Mouse (Mus musculus): ENCODE measurements at regions not wholly inside any gene's neighbourhood (a gene's known extent, or its start where the extent isn't known, plus 50 kb on each side); places are given as distances from the start of the nearest gene placed in this dataset.
"Not testable (repeated sequence)": the region's sequence is repeated elsewhere in the genome, so short reads cannot be mapped to it uniquely, and the experiment has no call there.

- DNase-seq (ENCODE audit: low spot score in 2 of 2): peak in 1 of 2 experiments; percentile 25
Measured at GRCm38 (mm10) chr1:88752332-88752731, 50.3 kb upstream of the Arl4c start.

GRCm38 (mm10) chr1:88756658-88757057 lies 54.6 kb upstream of the Arl4c start:
- DNase-seq (ENCODE audit: low spot score in 2 of 2): peak in 1 of 2 experiments; percentile 35

- DNase-seq (ENCODE audit: low spot score in 2 of 2): no peak
Measured at GRCm38 (mm10) chr1:88757162-88757561, 55.1 kb upstream of the Arl4c start.

GRCm38 (mm10) chr1:88757746-88758145 lies 55.7 kb upstream of the Arl4c start:
- DNase-seq (ENCODE audit: low spot score in 2 of 2): no peak

- no peak for DNase-seq (ENCODE audit: low spot score in 2 of 2)
Measured at GRCm38 (mm10) chr1:88760643-88761042, 58.6 kb upstream of the Arl4c start.

GRCm38 (mm10) chr1:88761121-88761520 lies 59.1 kb upstream of the Arl4c start:
- no peak for DNase-seq (ENCODE audit: low spot score in 2 of 2)

GRCm38 (mm10) chr1:88763725-88764364 lies 61.8 kb upstream of the Arl4c start:
- no peak for DNase-seq (ENCODE audit: low spot score in 2 of 2)

GRCm38 (mm10) chr1:88764478-88764877 lies 62.5 kb upstream of the Arl4c start:
- no peak for DNase-seq (ENCODE audit: low spot score in 2 of 2)

GRCm38 (mm10) chr1:88777009-88777408 lies 75.0 kb upstream of the Arl4c start:
- DNase-seq (ENCODE audit: low spot score in 2 of 2): no peak

- DNase-seq (ENCODE audit: low spot score in 2 of 2): no peak
Measured at GRCm38 (mm10) chr1:88780262-88780661, 78.2 kb upstream of the Arl4c start.

GRCm38 (mm10) chr1:88783083-88783482 lies 81.1 kb upstream of the Arl4c start:
- DNase-seq (ENCODE audit: low spot score in 2 of 2): no peak

GRCm38 (mm10) chr1:88784866-88785620 lies 83.0 kb upstream of the Arl4c start:
- no peak for DNase-seq (ENCODE audit: low spot score in 2 of 2)

- DNase-seq (ENCODE audit: low spot score in 2 of 2): no peak
Measured at GRCm38 (mm10) chr1:88786066-88786465, 84.0 kb upstream of the Arl4c start.

GRCm38 (mm10) chr1:88790674-88791073 lies 88.7 kb upstream of the Arl4c start:
- no peak for DNase-seq (ENCODE audit: low spot score in 2 of 2)

GRCm38 (mm10) chr1:88794926-88795325 lies 92.9 kb upstream of the Arl4c start:
- no peak for DNase-seq (ENCODE audit: low spot score in 2 of 2)

- no peak for DNase-seq (ENCODE audit: low spot score in 2 of 2)
Measured at GRCm38 (mm10) chr1:88798473-88798872, 96.5 kb upstream of the Arl4c start.

- DNase-seq (ENCODE audit: low spot score in 2 of 2): no peak
Measured at GRCm38 (mm10) chr1:88798874-88799273, 96.9 kb upstream of the Arl4c start.

GRCm38 (mm10) chr1:88799343-88799742 lies 97.3 kb upstream of the Arl4c start:
- no peak for DNase-seq (ENCODE audit: low spot score in 2 of 2)

- no peak for DNase-seq (ENCODE audit: low spot score in 2 of 2)
Measured at GRCm38 (mm10) chr1:88799789-88800188, 97.8 kb upstream of the Arl4c start.

- DNase-seq (ENCODE audit: low spot score in 2 of 2): no peak
Measured at GRCm38 (mm10) chr1:88800411-88800810, 98.4 kb upstream of the Arl4c start.

- not testable (repeated sequence) for DNase-seq (ENCODE audit: low spot score in 2 of 2)
Measured at GRCm38 (mm10) chr1:88801151-88801550, 99.1 kb upstream of the Arl4c start.

GRCm38 (mm10) chr1:88806960-88807359 lies 104.9 kb upstream of the Arl4c start:
- DNase-seq (ENCODE audit: low spot score in 2 of 2): peak in 1 of 2 experiments; percentile 22

GRCm38 (mm10) chr1:88807901-88808300 lies 105.9 kb upstream of the Arl4c start:
- DNase-seq (ENCODE audit: low spot score in 2 of 2): no peak

Measured in gastrocnemius, postnatal 4 days (tissue).